Mouse (Mus musculus) limb, embryonic 13.5 days (tissue): ENCODE data around the gene Zfp174. TPM values are rescaled to one million over a fixed set of nuclear protein-coding genes. Genes with fewer than 3 reads are reported as not detected.

Source experiments
- ATAC-seq: fragments of 200-750 bp; cut with Nextera tagmentation; 2 replicates; pipeline ENCODE4 v1.8.0; 2017; ENCODE audit warnings: low read depth, moderate number of reproducible peaks, moderate TSS enrichment; ENCODE audit not compliant: low FRiP score
- H3K27ac ChIP-seq: fragments of 300-500 bp; sonication (generic); 2 replicates; pipeline ENCODE4 v1.5.1; 2015; ENCODE audit warnings: inconsistent platforms, mild to moderate bottlenecking, moderate library complexity
- H3K27me3 ChIP-seq: fragments of 300-500 bp; sonication (generic); 2 replicates; pipeline ENCODE4 v1.6.1; 2015; ENCODE audit warnings: mild to moderate bottlenecking, inconsistent platforms
- H3K36me3 ChIP-seq: fragments of 300-500 bp; sonication (generic); 2 replicates; pipeline ENCODE4 v1.6.1; 2015; ENCODE audit warnings: inconsistent platforms, mild to moderate bottlenecking, moderate library complexity
- H3K4me1 ChIP-seq: fragments of 300-500 bp; sonication (generic); 2 replicates; pipeline ENCODE4 v1.6.1; 2015; ENCODE audit warnings: inconsistent platforms
- H3K4me2 ChIP-seq: fragments of 300-500 bp; sonication (generic); replicated peaks from 2 replicates; pipeline ENCODE4 v1.6.1; 2015; ENCODE audit warnings: inconsistent platforms, mild to moderate bottlenecking, moderate library complexity
- H3K4me3 ChIP-seq: fragments of 300-500 bp; sonication (generic); 2 replicates; pipeline ENCODE4 v1.5.1; 2015; ENCODE audit warnings: moderate library complexity, mild to moderate bottlenecking, inconsistent platforms
- H3K9ac ChIP-seq: fragments of 300-500 bp; sonication (generic); 2 replicates; pipeline ENCODE4 v1.6.1; 2015; ENCODE audit warnings: mild to moderate bottlenecking, inconsistent platforms
- H3K9me3 ChIP-seq: fragments of 300-500 bp; sonication (generic); 2 replicates; pipeline ENCODE4 v1.6.1; 2016; ENCODE audit warnings: inconsistent platforms
- WGBS: fragments of 180-500 bp; shearing (Covaris S2); methylation state at CpG from one replicate; pipeline ENCODE4 v1.1.7; 2015; 5-methylcytosine and 5-hydroxymethylcytosine counted together
- polyA plus RNA-seq: library from polyadenylated mRNA; unstranded; fragments of >200 nt; fragmentation: Nextera tagmentation; extraction: Ambion mirVana; gene quantifications from 2 replicates; pipeline ENCODE4 v1.2.1, GENCODE M21; 2015

Gene Zfp174
- polyA plus RNA-seq, 1 experiment from 2014 or later: 1.6 TPM

- no peak overlapping the region for H3K4me3 ChIP-seq
- no peak for ATAC-seq
- no peak overlapping the region for H3K9ac ChIP-seq
- H3K36me3 ChIP-seq: peaks cover 26% of the 10 kb centered on the region
- H3K4me2 ChIP-seq: no peak overlapping the region
- H3K27ac ChIP-seq: no peak overlapping the region
- H3K4me1 ChIP-seq: no peaks in the 10 kb centered on the region
- no peaks in the 10 kb centered on the region for H3K27me3 ChIP-seq
- H3K9me3 ChIP-seq: no peaks in the 10 kb centered on the region
- 94% methylated on average over 14 of the region's 14 CpGs for WGBS
Observed at GRCm38 (mm10) chr16:3891621-3892295, 44.7 kb downstream of the Zfp174 start.

GRCm38 (mm10) chr16:3893739-3894138 is 46.7 kb downstream of the Zfp174 start:
- Histone ChIP-seq H3K27me3 (no peaks in the 10 kb centered on the region), H3K36me3 (peaks cover 42% of the 10 kb centered on the region), H3K27ac (no peak overlapping the region), H3K4me2 (no peak overlapping the region), H3K9ac (no peak overlapping the region), H3K9me3 (no peaks in the 10 kb centered on the region), H3K4me3 (no peak overlapping the region), H3K4me1 (no peaks in the 10 kb centered on the region)
- WGBS: 58% methylated on average over 3 of the region's 3 CpGs
- no peak for ATAC-seq

- Histone ChIP-seq H3K9ac (no peak overlapping the region), H3K27ac (no peak overlapping the region), H3K4me3 (no peak overlapping the region), H3K4me2 (no peak overlapping the region), H3K4me1 (no peaks in the 10 kb centered on the region), H3K27me3 (no peaks in the 10 kb centered on the region), H3K36me3 (peaks cover 57% of the 10 kb centered on the region), H3K9me3 (no peaks in the 10 kb centered on the region)
- ATAC-seq: no peak
- 70% methylated on average over 9 of the region's 9 CpGs for WGBS
Observed at GRCm38 (mm10) chr16:3895173-3895792, 48.2 kb downstream of the Zfp174 start.

- Histone ChIP-seq H3K27me3 (no peaks in the 10 kb centered on the region), H3K9ac (no peak overlapping the region), H3K4me3 (no peak overlapping the region), H3K27ac (no peak overlapping the region), H3K9me3 (no peaks in the 10 kb centered on the region), H3K4me2 (no peak overlapping the region), H3K4me1 (no peaks in the 10 kb centered on the region), H3K36me3 (peaks cover 65% of the 10 kb centered on the region)
- 84% methylated on average over 6 of the region's 6 CpGs for WGBS
- no peak for ATAC-seq
Observed at GRCm38 (mm10) chr16:3896046-3896445, 49.0 kb downstream of the Zfp174 start.

- H3K9me3 ChIP-seq: no peaks in the 10 kb centered on the region
- no peaks in the 10 kb centered on the region for H3K4me1 ChIP-seq
- H3K9ac ChIP-seq: no peak overlapping the region
- H3K27ac ChIP-seq: no peak overlapping the region
- no peaks in the 10 kb centered on the region for H3K27me3 ChIP-seq
- WGBS: 95% methylated on average over 1 of the region's 1 CpGs
- H3K36me3 ChIP-seq: peaks cover 70% of the 10 kb centered on the region
- H3K4me2 ChIP-seq: no peak overlapping the region
- no peak for ATAC-seq
- H3K4me3 ChIP-seq: no peak overlapping the region
Observed at GRCm38 (mm10) chr16:3896553-3896952, 49.5 kb downstream of the Zfp174 start.

- Histone ChIP-seq H3K27me3 (no peaks in the 10 kb centered on the region), H3K9ac (no peak overlapping the region), H3K9me3 (no peaks in the 10 kb centered on the region), H3K36me3 (peaks cover 51% of the 10 kb centered on the region), H3K4me1 (peaks cover 5% of the 10 kb centered on the region), H3K27ac (no peak overlapping the region), H3K4me2 (peak overlapping the region; percentile 78; the same call in 1 of the 2 replicates), H3K4me3 (0 out of 2 replicates have a peak overlapping the region, but pooled peaks have one; percentile 71)
- no peak for ATAC-seq
- 89% methylated on average over 2 of the region's 2 CpGs for WGBS
Observed at GRCm38 (mm10) chr16:3907471-3907870, 60.4 kb downstream of the Zfp174 start.

Other genes with a start within 250 kb of the Zfp174 start
- not detected in 2 replicates for gene Mefv, start 129.2 kb upstream of the Zfp174 start, polyA plus RNA-seq
- 58.6 and 59.4 TPM in 2 replicates for gene Zfp263, start 103.2 kb upstream of the Zfp174 start, polyA plus RNA-seq
- not detected in 2 replicates for gene Olfr15, start 16.4 kb upstream of the Zfp174 start, polyA plus RNA-seq
- gene Naa60, start 25.1 kb downstream of the Zfp174 start, polyA plus RNA-seq: 55.8 and 59.1 TPM in 2 replicates
- gene Zfp597, start 37.3 kb downstream of the Zfp174 start, polyA plus RNA-seq: 6.1 and 6.4 TPM in 2 replicates
- gene Gm20695, start 37.4 kb downstream of the Zfp174 start, polyA plus RNA-seq: 4.3 and 6.2 TPM in 2 replicates
- 6.9 and 8.1 TPM in 2 replicates for gene 1700037C18Rik, start 61.4 kb downstream of the Zfp174 start, polyA plus RNA-seq
- 31.1 and 31.3 TPM in 2 replicates for gene Cluap1, start 61.5 kb downstream of the Zfp174 start, polyA plus RNA-seq
- gene Nlrc3, start 129.4 kb downstream of the Zfp174 start, polyA plus RNA-seq: 0.87 and 1.2 TPM in 2 replicates
- 16.7 and 18.6 TPM in 2 replicates for gene Slx4, start 156.5 kb downstream of the Zfp174 start, polyA plus RNA-seq
- 6.2 and 6.7 TPM in 2 replicates for gene Dnase1, start 189.7 kb downstream of the Zfp174 start, polyA plus RNA-seq
- 77.5 and 85.2 TPM in 2 replicates for gene Trap1, start 230.6 kb downstream of the Zfp174 start, polyA plus RNA-seq